Mouse (Mus musculus) bone marrow, adult 2 months (tissue): ENCODE measurements around the gene Cc2d1a. TPM values are rescaled to one million over a fixed set of nuclear protein-coding genes. Genes with fewer than 3 reads are reported as not detected.

Experiments
- H3K27ac ChIP-seq: fragments of 200-500 bp; 2 replicates; pipeline ENCODE4 v1.5.1; 2012; ENCODE audit warnings: low read depth, mild to moderate bottlenecking, control low read depth, inconsistent platforms, low read length; ENCODE audit not compliant: control insufficient read depth, poor library complexity, insufficient read depth
- H3K4me1 ChIP-seq: fragments of 200-500 bp; 2 replicates; pipeline ENCODE4 v1.6.1; 2011; ENCODE audit warnings: low read length; ENCODE audit not compliant: control insufficient read depth, insufficient read depth
- H3K4me3 ChIP-seq: fragments of 200-500 bp; replicated peaks from 2 replicates; pipeline ENCODE3; 2011; ENCODE audit warnings: mild to moderate bottlenecking, low read depth, low read length, control low read depth; ENCODE audit not compliant: control insufficient read depth
- CTCF ChIP-seq: fragments of 200-500 bp; IDR thresholded peaks from 2 replicates; pipeline ENCODE4 v1.5.1; 2011; ENCODE audit warnings: low read length, control low read depth; ENCODE audit not compliant: control insufficient read depth, insufficient read depth
- POLR2A ChIP-seq: fragments of 200-500 bp; IDR thresholded peaks from 2 replicates; pipeline ENCODE4 v1.6.1; 2011; ENCODE audit warnings: low read depth, mild to moderate bottlenecking, control low read depth, low read length, borderline replicate concordance; ENCODE audit not compliant: control insufficient read depth
- WGBS: fragments of 180-500 bp; shearing (Covaris S2); methylation state at CpG from one replicate; pipeline ENCODE4 v1.1.7; 2018; 5-methylcytosine and 5-hydroxymethylcytosine counted together
- polyA plus RNA-seq: library from polyadenylated mRNA; stranded (reverse); fragments of >200 nt; gene quantifications from 2 replicates; pipeline ENCODE4 v1.2.4, GENCODE M21; 2011; ENCODE audit warnings: low replicate concordance; ENCODE audit not compliant: missing spikeins, insufficient read depth, insufficient read length

The Cc2d1a gene
- polyA plus RNA-seq = 10.9 and 18.5 TPM in 2 replicates

DNA sequence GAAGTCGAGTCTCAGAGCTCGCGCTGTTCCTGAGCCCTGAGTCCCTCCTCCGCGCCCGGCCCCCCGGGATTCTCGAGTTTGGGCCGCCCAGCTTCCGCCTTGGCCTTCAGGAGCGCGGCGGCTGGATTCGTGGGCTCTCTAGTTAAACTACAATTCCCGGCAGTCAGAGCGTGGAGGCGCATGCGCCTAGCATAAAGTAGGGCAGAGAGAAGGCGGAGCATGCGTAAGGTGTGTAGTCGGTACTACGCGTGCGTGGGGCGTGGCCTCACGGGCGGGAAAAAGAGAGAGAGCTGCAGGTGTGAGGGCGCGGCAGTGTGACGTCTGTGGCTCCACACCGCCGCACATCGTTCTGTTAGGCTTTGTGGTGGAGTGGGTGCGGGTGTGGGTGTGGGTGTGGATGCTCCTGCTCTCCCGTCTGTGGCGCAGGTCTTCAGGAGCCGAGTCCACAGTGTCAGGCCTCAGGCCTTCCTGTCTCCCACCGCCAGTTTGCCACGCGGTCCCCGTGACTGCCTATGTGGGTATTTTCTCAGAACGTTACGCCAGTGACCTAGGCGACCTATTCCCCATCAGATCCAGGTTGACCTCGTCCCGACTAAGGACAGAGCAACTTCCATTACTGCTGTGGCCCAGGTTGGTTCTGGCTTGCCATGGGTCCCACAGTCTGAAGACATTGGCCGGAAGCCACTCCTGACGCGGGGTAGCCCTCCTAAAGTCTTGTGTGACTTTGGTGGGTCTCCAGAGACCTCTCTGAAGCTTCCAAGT, at the start of gene Cc2d1a, which contains the start of gene 4930432K21Rik:
Gene Cc2d1a, minus strand, starts transcription at position 168 of the 762 bp plus-strand sequence.
Gene 4930432K21Rik, plus strand, starts transcription at position 257 of the 762 bp plus-strand sequence.
- Histone ChIP-seq H3K4me3 (peak within 1 kb of the TSS; percentile 75), H3K27ac (peak within 1 kb of the TSS; percentile 14; the same call in 1 of the 2 replicates), H3K4me1 (peaks cover 1% of the 10 kb centered on the region; the same call in 1 of the 2 replicates)
- WGBS = 18% methylated on average over 49 of the region's 49 CpGs
- TF ChIP-seq CTCF = no peak
- TF ChIP-seq POLR2A = peak; percentile 79; the same call in 1 of the 2 replicates

DNA sequence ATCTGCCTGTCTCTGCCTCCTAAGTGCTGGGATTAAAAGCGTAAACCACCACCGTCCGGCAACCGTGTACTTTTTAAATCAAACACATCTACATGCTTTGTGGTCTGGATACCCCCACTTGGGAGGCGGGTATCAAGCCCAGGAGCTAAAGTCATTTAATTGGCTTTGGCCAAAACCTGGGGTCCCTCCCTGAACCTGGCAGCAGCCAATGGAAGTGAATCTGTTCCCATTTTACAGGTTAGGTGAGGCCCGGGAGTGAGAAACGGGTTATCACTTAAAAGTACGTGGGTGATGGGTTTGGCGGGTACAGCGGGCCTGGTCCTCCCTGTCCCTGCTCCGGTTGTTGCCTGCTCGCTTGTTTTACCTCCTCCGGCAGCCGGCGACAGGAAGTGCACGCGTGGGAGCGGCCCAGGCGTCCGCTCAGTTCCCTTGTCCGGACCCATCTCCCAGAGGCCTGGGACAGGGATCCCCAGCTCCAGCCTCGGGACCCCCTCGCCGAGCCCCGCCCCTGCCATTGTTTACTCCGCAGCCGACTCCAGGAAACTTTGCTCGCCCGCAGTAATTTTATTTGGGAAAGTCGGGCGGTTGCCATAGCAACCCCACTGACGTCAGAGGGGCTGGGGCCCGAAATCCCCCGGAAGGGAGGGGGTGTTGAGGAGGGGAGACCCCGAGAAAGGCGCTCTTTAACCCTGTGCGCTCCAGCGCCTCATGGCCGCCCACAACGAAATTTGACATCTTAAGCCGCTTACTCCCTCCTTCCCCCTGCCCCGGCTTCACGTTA, 49.6 kb upstream of the Cc2d1a start:
- TF ChIP-seq POLR2A = peak; percentile 35; the same call in 1 of the 2 replicates
- TF ChIP-seq CTCF = no peak
- peaks cover 6% of the 10 kb centered on the region for H3K4me1 ChIP-seq
- 4% methylated on average over 43 of the region's 43 CpGs for WGBS
- H3K27ac ChIP-seq = peak overlapping the region; percentile 64
- H3K4me3 ChIP-seq = peak overlapping the region; percentile 47

DNA sequence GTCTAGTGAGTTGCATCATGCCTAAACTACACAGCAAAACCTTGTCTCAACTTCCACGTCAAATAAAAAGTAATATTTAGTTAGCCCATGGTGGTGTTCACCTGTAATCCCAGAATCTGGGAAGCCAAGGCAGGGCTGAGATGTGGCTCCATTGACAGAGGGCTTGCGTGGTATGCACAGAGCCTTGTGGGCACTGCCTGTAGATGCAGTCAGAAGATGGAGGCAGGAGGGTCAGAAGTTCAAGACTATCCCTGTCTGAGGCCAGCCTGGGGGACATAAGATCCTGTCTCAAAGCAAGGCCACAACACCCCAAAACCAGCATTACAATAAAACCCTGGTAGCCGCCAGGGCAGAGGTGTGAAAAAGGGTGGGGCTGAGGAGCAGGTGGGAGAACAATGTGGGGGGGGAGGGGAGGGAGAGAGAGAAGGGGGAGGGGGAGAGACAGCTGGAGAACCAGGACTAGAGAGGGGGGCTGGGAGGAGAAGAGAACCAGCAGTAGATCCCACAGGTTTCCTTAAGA, 46.5 kb upstream of the Cc2d1a start:
- TF ChIP-seq POLR2A = no peak
- no peak for TF ChIP-seq CTCF
- 69% methylated on average over 3 of the region's 3 CpGs for WGBS
- no peak overlapping the region for H3K27ac ChIP-seq
- no peak overlapping the region for H3K4me3 ChIP-seq
- peaks cover 3% of the 10 kb centered on the region; the same call in 1 of the 2 replicates for H3K4me1 ChIP-seq

DNA sequence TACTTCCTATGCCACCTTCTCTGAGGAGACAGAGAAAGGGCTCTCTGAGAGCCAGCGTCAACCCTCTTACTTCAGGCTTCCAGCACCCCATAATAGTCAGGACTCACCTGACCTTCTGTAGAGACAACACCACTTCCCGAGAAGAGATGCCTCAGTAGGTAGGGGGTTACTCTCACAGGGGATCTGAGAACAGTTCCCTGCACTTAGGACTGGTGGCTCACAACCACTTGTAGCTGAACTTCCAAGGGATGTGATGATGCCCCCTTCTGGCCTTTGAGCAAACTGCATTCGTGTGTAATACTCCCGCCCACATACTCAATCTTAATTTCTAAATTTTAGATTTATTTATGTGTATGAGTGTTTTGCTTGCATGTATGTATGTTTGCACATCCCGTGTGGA, 45.8 kb upstream of the Cc2d1a start:
- Histone ChIP-seq H3K4me3 (no peak overlapping the region), H3K27ac (no peak overlapping the region), H3K4me1 (peaks cover 2% of the 10 kb centered on the region; the same call in 1 of the 2 replicates)
- no peak for TF ChIP-seq POLR2A
- TF ChIP-seq CTCF = peak; percentile 42
- 76% methylated on average over 5 of the region's 5 CpGs for WGBS

DNA sequence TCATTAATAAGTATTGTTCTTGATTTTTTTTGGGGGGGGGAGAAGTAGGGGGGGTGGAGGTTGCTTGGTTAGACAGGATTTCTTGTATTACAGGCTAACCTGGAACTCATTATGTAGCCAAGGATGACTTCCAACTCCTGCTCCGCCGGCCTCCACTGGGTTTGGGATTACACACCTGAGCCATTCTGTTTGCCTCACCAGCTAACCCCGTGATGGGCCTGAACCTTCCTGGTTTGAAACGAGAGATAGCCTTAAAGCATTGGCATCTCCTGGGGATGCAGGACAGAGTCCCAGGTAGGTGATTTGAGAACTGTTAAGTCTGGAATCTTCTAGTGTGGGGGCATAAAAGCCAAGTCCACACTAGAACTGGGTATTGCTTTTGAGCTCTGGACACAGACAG, 45.4 kb upstream of the Cc2d1a start:
- 76% methylated on average over 4 of the region's 4 CpGs for WGBS

DNA sequence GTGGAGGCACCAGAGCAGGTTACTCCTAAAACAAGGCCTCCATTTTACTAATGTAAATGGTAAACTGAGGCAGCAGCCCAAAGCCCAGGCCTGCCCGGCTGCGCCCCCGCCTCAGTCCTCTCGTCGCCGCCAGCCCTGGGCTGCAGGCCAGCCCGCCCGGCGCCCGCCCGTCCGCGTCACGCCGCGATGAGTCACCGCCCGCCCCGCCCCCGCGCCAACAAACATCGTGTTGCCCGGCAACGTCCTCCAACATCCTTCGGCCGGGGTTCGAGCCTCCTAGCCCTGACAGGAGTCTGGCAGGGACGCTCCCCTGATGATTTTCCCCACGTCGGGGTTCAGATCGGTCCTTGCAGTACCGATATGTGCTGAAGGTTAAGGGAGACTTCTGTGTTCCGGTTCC, 44.8 kb upstream of the Cc2d1a start:
- Histone ChIP-seq H3K4me1 (no peaks in the 10 kb centered on the region; the same call in 1 of the 2 replicates), H3K4me3 (peak overlapping the region; percentile 58), H3K27ac (peak overlapping the region; percentile 91)
- no peak for TF ChIP-seq CTCF
- TF ChIP-seq POLR2A = peak; percentile 65; the same call in 1 of the 2 replicates
- 2% methylated on average over 33 of the region's 33 CpGs for WGBS

More for the DNA sequence above, 45.4 kb upstream of the Cc2d1a start:
- H3K27ac ChIP-seq = no peak overlapping the region
- H3K4me3 ChIP-seq = no peak overlapping the region
- no peak for TF ChIP-seq POLR2A
- no peak for TF ChIP-seq CTCF
- H3K4me1 ChIP-seq = peaks cover 2% of the 10 kb centered on the region; the same call in 1 of the 2 replicates

DNA sequence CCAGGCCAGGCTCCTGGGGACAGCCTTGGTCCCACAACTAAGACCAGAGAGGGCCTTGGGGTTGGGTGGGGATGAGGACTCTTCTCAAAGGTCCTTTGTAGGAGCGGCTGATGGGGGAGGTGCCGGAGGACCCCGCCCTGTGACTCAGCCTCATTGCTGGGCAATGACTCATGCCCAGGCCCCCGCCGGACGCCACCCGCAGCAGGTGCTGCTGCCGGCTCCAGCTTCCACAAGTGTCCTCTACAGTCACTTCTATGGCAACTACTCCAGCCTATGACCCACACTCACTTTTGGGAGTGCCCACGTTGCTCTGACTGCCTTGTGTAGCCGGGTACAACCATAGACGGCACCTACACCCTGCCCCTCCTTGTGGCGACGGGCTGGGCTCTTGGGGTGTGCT, 44.3 kb upstream of the Cc2d1a start:
- no peak for TF ChIP-seq CTCF
- peak; percentile 59; the same call in 1 of the 2 replicates for TF ChIP-seq POLR2A
- Histone ChIP-seq H3K27ac (peak overlapping the region; percentile 91), H3K4me1 (no peaks in the 10 kb centered on the region; the same call in 1 of the 2 replicates), H3K4me3 (peak overlapping the region; percentile 58)
- 21% methylated on average over 13 of the region's 13 CpGs for WGBS

DNA sequence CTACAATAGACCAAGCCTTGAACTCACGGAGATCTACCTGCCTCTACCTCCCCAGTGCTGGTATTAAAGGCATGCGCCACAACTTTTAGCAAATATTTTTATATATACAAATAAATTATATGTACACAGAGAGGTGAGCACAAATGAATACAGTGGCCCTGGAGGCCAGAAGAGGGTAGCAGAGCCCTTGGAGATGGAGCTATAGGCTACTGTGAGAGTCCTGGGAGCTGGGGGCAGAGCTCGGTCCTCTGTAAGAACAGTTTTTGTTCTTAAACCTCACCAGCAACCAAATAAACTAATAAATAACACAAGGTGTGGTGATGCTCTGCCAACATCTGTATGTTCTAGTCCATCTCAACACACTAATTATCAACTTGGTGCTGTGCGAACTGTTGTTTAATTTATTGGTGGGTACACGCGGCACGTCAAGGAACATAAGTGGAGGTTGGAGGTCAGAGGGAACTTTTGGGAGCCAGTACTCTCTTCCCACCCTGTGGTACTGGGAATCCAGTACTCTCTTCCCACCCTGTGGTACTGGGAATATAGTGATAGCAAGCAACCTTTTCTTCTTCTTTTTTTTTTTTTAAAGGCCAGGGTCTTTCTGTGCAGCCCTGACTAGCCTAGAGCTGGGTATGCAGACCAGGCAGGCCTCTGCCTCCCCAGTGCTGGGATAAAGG, 42.6 kb upstream of the Cc2d1a start:
- no peaks in the 10 kb centered on the region; the same call in 1 of the 2 replicates for H3K4me1 ChIP-seq
- WGBS = 91% methylated on average over 7 of the region's 7 CpGs
- no peak overlapping the region for H3K4me3 ChIP-seq
- TF ChIP-seq CTCF (no peak), POLR2A (no peak)
- H3K27ac ChIP-seq = no peak overlapping the region
